Mouse (Mus musculus): ENCODE data around the gene Gbp3.
A peak's percentile ranks its signal among the peaks of the same experiment; 100 is the strongest.
"Not testable (repeated sequence)": the region's sequence is repeated elsewhere in the genome, so short reads cannot be mapped to it uniquely, and the experiment has no call there.

The Gbp3 gene

GRCm38 (mm10) chr3:142559632-142560228, at the start of gene Gbp3:
Gbp3 (plus strand) TSS chr3:142560026.
- DNase-seq: peak; percentile 45

DNA sequence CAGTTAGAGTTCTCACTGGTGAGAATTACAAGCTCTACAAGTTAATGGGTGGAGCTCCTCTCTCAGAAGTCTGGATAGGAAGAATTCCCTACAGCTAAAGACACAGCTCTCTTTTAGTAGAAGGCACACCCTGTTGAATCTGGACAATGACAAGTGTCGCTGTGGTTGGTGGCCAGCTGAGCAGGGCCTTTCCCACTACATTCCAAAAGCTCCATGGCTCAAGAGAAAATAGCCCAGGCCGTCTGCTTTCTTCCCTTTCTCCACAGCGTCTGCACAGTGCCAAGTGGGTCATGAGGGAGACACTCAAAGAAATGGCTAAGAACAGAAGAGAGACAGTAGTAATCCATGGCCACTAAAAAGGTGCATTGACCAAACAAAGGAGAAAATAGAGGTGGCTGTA, 31.7 kb upstream of the Gbp3 start:
- DNase-seq: no peak

DNA sequence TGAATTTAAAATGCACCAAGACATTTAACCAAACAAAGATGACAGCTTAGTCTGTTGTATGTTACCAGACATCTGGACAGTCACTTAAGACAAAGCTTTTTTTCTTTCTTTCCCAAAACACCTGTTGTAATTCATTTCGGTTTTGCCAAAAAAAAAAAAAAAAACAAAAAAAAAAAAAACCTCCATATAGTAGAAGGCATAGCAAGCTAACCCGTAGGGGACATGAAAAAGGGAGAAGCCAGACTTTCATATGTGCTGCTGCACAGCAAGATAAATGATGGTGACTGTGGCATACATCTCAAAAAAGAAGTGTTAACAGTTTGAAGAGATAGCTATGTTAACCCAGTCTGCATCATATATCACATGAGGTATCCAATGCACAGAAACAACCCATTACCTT, 30.2 kb upstream of the Gbp3 start:
- no peak for DNase-seq

- DNase-seq: peak; percentile 49
Observed at GRCm38 (mm10) chr3:142530087-142530953, 29.5 kb upstream of the Gbp3 start, which contains the start of gene Gbp7. Gbp7 (plus strand) TSS chr3:142530342.

DNA sequence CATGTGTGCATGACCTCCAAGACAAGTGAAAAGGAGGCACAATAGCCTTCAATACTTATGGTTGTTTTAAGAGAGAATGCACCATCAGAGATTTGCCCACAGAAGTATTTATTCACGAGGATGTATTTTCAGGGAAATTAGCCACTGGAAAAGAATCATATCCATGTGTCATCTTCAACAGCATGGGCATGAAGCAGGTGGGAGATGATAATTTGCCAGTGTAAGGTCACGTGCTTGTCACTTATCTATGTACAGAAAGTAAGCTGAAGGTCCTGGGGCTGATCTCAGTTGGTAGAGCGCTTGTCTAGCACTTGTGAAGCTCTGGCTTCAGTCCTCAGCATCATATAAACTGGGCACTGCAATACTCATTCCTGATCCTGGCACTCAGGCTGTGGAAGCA, 28.2 kb upstream of the Gbp3 start:
- no peak for DNase-seq

GRCm38 (mm10) chr3:142533185-142533584, 26.6 kb upstream of the Gbp3 start:
- DNase-seq: no peak

DNA sequence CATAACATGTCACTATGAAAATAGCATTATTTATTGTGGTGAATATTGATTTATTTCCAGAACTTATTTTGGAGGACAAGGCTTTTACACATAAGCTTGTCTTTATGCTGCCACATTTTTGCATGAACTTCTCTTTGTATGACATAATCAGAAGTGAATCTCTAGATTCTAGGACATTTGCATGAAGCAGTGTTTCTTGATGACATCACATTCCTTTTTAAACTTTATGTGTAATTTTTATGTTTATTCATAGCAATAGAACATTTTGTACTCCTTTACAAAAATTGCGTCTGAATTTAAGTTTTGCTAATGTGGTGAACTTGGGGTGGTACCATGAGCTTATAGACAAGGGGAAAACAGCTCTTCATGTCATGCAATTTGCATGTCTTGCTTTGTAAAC, 24.2 kb upstream of the Gbp3 start:
- DNase-seq: no peak

- no peak for DNase-seq
Observed at GRCm38 (mm10) chr3:142541391-142541790, 18.4 kb upstream of the Gbp3 start.

GRCm38 (mm10) chr3:142542776-142543175, 17.1 kb upstream of the Gbp3 start:
- DNase-seq: not testable (repeated sequence)

DNA sequence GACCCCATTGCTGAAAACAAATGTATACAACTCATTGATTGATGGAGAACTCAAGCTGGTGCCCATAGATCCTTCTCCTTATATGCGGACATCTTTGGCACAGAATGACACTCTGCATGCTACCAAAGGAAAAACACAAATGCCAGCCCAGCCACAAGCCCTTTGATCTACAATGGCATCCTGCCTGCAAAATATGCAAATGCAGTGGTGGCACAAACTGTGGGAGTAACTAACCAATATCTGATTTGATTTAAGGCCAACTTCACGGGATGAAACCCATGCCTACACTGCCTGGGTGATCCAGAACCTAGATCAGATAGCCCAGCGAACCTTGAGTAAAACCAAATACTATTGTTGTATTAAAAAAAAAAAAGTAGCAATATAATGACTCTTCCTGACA, 13.1 kb upstream of the Gbp3 start:
- DNase-seq: peak; percentile 9

- DNase-seq: no peak
Observed at GRCm38 (mm10) chr3:142550052-142550676, 9.7 kb upstream of the Gbp3 start.

DNA sequence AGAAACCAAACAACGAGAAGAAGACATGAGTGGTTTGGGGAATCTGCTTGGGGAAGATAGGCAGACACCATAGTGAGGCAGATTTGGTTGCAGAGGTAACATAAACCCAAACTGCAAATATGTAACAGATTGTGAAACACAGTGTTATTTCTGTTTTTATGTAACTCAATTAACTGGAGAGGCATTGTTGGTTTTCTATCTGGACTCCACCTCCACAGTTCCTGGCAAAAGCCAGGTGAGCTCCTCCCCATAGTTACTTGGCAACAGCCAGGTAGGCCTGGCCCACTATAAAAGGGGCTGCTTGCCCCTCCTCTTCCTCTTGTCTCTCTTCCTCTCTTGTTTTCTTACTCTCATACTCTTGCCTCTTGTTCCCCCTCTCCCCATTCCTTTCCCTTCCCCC, 5.2 kb upstream of the Gbp3 start:
- DNase-seq: peak; percentile 41

- peak; percentile 77 for DNase-seq
Observed at GRCm38 (mm10) chr3:142555623-142556022, 4.2 kb upstream of the Gbp3 start.

DNA sequence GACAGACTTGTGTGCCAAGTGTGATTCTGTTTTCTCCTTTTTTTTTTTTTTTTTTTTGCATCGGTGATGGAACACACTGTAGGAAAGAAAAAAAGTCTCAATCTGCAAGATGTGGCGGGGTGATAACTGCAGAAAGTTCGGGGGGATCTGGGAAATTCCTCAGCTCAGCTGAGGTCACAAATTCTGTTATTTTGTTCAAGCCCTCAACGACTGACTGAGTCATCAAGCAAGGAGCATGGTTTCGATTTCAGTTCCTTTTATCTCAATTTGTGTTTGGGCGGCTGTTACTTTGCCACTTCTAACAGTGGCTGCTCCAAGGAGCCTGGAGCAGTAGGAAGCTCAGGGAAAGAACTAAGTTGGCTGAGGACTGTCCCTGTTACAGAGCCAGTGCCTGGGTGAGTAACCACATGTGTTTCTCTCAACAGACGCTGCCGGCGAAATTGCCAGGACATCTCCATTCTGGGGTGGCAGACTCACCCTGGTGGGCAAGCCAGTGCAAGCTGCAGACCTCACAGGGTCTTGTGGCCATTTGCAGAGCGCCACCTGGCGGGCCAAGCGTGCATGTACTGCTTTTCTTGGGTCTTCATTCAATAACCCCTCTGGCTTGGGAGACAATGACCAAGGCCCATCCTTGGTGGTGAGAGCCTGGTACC, 596 bp downstream of the Gbp3 start:
- peak; percentile 81 for DNase-seq

DNA sequence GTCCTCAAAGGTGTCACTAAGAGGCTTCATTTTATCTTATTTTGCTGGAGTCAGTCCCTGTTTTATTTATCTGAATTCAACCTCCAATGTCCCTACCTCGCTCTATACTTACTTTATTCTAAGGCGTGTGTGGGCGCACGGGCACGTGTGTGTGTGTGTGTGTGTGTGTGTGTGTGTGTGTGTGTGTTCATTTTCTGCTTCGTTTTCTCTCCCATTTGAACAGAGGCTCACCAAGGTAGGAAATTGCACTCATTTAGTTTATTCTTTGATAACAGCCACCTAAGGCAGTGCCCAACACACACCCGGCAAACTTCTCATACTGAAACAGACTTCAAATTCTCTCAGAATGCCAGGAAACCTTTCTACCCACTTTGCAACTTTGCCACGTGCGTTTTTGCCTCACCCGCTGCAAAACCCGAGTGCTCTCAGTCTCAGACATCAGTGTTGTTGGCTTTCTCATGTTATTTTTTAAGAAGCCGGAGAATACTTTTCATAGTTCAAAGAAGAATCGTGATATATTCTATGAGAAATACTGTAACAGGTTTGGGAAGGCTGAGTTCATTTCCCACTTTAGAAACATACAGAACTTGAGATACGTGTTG, 1.3 kb downstream of the Gbp3 start:
- no peak for DNase-seq

GRCm38 (mm10) chr3:142561666-142562065, 1.8 kb downstream of the Gbp3 start:
- no peak for DNase-seq

DNA sequence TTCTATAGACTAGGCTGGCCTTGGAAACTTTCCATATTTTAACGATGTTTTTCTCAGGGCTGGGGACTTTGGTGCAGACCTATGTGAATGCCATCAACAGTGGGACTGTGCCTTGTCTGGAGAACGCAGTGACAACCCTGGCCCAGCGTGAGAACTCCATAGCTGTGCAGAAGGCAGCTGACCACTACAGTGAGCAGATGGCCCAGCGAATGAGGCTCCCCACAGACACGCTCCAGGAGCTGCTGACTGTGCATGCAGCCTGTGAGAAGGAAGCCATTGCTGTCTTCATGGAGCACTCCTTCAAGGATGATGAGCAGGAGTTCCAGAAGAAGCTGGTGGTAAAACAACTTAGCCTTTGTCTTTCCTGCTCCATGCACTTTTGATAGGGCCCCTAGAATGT, 7.7 kb downstream of the Gbp3 start:
- not testable (repeated sequence) for DNase-seq

DNA sequence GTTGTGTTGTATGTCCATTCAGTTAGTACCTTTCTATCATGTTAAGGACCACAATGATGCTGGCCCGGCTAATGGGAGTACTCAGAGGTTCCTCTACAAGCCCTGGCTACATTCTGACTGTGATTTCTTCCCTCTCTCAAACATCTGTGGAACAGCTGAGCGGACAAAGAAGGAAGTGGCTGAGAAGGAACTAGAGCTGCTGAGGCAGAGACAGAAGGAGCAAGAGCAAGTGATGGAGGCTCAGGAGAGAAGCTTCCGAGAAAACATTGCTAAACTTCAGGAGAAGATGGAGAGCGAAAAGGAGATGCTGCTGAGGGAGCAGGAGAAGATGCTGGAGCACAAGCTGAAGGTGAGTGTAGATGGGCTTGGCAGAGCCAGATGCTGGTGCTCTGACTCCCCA, 10.9 kb downstream of the Gbp3 start:
- DNase-seq: no peak

GRCm38 (mm10) chr3:142577108-142577507, 17.3 kb downstream of the Gbp3 start:
- no peak for DNase-seq

GRCm38 (mm10) chr3:142578342-142578741, 18.5 kb downstream of the Gbp3 start:
- no peak for DNase-seq

DNA sequence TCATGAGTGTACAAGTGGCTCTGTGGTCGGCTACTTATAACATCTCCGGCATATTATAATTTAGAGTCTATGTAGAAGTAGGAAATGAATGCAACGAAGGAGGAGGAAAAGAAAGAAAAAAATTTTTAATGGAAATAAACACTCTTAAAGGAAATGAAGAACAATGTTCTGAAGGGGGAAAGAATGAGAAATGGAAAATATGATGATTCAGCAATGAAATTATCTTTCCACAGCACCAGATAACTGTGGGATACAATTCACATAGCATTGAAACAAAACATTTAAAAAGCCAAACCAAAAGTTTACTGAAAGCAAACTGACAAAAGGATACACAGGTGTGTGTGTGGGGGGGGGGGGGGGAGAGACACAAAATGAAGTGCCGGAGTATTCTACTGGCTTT, 23.2 kb downstream of the Gbp3 start:
- DNase-seq: no peak

DNA sequence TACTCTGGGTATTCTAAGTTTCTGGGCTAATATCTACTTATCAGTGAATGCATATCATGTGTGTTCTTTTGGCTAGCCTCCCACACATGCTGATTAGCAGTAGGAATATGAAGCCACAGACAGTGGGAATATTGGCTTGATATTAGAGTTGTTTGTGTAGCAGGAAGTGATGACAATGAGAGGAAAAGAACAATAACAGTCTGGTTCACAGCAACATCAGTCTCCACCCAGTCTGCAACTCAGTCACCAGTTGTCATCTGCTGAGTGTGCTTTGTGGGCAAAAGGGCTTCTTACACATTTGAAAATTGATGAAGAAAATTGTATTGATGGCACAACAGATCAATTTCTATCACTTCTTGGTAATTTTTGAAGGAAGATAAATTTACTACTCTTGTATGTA, 27.6 kb downstream of the Gbp3 start:
- DNase-seq: no peak

DNA sequence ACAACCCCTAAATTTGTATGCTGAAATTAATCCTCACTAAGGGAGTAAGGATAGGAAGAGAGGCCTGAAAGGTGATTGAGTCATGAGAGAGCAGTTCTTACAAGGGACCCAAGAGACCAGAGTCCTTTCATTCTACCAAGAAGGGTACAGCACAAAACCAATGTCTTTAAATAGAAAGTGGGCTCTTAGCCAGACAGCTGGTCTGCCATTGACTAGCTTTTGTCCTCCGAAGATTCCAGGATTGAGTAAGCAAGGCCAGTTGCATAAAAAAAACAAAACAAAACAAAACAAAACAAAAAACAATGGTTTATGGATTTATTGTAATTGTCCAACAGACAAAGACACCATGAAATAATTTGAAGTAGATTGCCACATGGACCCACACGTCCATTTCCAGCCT, 29.1 kb downstream of the Gbp3 start:
- no peak for DNase-seq
